Mouse (Mus musculus) heart, postnatal 0 days (tissue): Measurements from ENCODE around the gene Brca1. TPM values are rescaled to one million over a fixed set of nuclear protein-coding genes. Genes with fewer than 3 reads are reported as not detected.
A peak's percentile ranks its signal among the peaks of the same experiment; 100 is the strongest.

Experiments used
- ATAC-seq: fragments of 200-750 bp; cut with Nextera tagmentation; 2 replicates; pipeline ENCODE4 v1.8.0; 2017; ENCODE audit warnings: low read depth, moderate number of reproducible peaks, moderate library complexity; ENCODE audit not compliant: insufficient read depth
- DNase-seq: peaks from one replicate; pipeline ENCODE4 v3.0.0-alpha.2; 2016; ENCODE audit warnings: low spot score
- H3K27ac ChIP-seq: fragments of 300-500 bp; sonication (generic); 2 replicates; pipeline ENCODE4 v1.5.1; 2014; ENCODE audit warnings: low read depth, mild to moderate bottlenecking
- H3K27me3 ChIP-seq: fragments of 300-500 bp; sonication (generic); 2 replicates; pipeline ENCODE4 v1.6.1; 2014; ENCODE audit warnings: low read length, mixed read lengths; ENCODE audit not compliant: control insufficient read depth, insufficient read depth
- H3K36me3 ChIP-seq: fragments of 300-500 bp; sonication (generic); replicated peaks from 2 replicates; pipeline ENCODE4 v1.6.1; 2014; ENCODE audit warnings: low read length, mixed read lengths; ENCODE audit not compliant: control insufficient read depth, insufficient read depth
- H3K4me1 ChIP-seq: fragments of 300-500 bp; sonication (generic); 2 replicates; pipeline ENCODE4 v1.6.1; 2014; ENCODE audit warnings: antibody characterized with exemption; ENCODE audit not compliant: control insufficient read depth, insufficient read depth
- H3K4me2 ChIP-seq: fragments of 300-500 bp; sonication (generic); 2 replicates; pipeline ENCODE4 v1.6.1; 2014; ENCODE audit warnings: low read depth, mild to moderate bottlenecking, low read length, moderate library complexity
- H3K4me3 ChIP-seq: fragments of 300-500 bp; sonication (generic); 2 replicates; pipeline ENCODE4 v1.5.1; 2014; ENCODE audit warnings: low read depth, low read length
- H3K9ac ChIP-seq: fragments of 300-500 bp; sonication (generic); replicated peaks from 2 replicates; pipeline ENCODE4 v1.6.1; 2014; ENCODE audit warnings: low read depth, low read length, mixed read lengths
- H3K9me3 ChIP-seq: fragments of 300-500 bp; sonication (generic); replicated peaks from 2 replicates; pipeline ENCODE4 v1.6.1; 2016; ENCODE audit warnings: low read length; ENCODE audit not compliant: control insufficient read depth
- CTCF ChIP-seq: IDR thresholded peaks from 2 replicates; pipeline ENCODE4 v1.5.1; 2016; ENCODE audit warnings: antibody characterized with exemption, control low read depth, low read depth
- EP300 ChIP-seq: IDR thresholded peaks from 2 replicates; pipeline ENCODE4 v1.6.1; 2016; ENCODE audit warnings: antibody characterized with exemption, low read depth
- WGBS: fragments of 180-500 bp; shearing (Covaris S2); extraction: QIAGEN DNeasy Blood & Tissue Kit; methylation state at CpG from one replicate; pipeline ENCODE4 v1.1.7; 2014; 5-methylcytosine and 5-hydroxymethylcytosine counted together
- polyA plus RNA-seq: library from polyadenylated mRNA; unstranded; fragments of >200 nt; fragmentation: Nextera tagmentation; extraction: Ambion mirVana; gene quantifications from 2 replicates; pipeline ENCODE4 v1.2.1, GENCODE M21; 2015
- total RNA-seq: library from RNA; depleted of rRNA; stranded (reverse); fragments of >200 nt; gene quantifications from 2 replicates; pipeline ENCODE4 v1.2.3, GENCODE M21; 2014; ENCODE audit warnings: low replicate concordance; rRNA removed

Brca1 gene
- total RNA-seq (4.7 and 5.2 TPM in 2 replicates), polyA plus RNA-seq (0.94 and 1.9 TPM in 2 replicates)

DNA sequence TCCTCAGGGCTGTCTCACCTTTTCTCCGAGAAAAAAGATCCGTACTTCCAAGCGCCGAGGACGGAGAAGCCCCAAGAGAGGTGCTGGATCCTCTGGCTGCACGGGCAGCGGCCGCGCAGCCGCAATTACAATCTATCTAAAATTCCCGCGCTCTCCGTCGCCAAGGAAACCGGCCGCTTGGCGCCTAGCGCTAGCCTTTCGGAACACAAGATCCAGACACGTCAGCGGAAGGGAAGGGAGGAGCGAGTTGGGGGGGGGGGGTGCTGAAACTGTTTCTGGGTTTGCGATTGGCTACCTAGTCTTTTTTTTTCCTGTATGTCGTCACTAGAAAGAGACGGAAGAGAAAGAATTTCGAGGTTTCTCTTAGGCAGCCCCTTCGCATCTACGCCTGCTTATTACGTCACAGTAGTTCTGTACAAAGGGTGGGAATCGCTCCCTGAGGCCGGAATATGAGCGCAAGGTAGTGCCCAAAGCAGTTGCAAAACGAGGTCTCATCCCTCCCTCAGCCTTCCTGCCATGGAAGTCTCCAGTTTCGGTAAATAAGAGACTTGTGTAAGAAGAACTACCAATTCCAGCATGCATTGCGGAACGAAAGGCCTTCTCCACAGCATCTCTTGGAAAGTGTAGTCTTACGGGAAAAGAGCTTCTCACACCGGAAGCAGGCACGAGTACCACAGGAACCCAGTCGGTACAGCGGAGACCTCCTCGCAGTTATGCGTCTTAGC lies at the start of gene Brca1, which contains the start of gene Nbr1:
TSS of gene Brca1 (minus strand) at position 205 of the 725 bp plus-strand sequence.
TSS of gene Nbr1 (plus strand) at position 399 of the 725 bp plus-strand sequence.
- peak; percentile 99 for DNase-seq
- H3K4me2 ChIP-seq = peak within 1 kb of the TSS; percentile 80
- H3K4me3 ChIP-seq = peak within 1 kb of the TSS; percentile 90
- peaks cover 19% of the 10 kb centered on the region for H3K36me3 ChIP-seq
- H3K4me1 ChIP-seq = peaks cover 22% of the 10 kb centered on the region
- no peaks in the 10 kb centered on the region for H3K27me3 ChIP-seq
- peak within 1 kb of the TSS; percentile 86 for H3K9ac ChIP-seq
- TF ChIP-seq CTCF (no peak), EP300 (no peak)
- peak within 1 kb of the TSS; percentile 97 for H3K27ac ChIP-seq
- H3K9me3 ChIP-seq = no peaks in the 10 kb centered on the region
- peak; percentile 71 for ATAC-seq
- under 1% methylated on average over 43 of the region's 43 CpGs for WGBS

DNA sequence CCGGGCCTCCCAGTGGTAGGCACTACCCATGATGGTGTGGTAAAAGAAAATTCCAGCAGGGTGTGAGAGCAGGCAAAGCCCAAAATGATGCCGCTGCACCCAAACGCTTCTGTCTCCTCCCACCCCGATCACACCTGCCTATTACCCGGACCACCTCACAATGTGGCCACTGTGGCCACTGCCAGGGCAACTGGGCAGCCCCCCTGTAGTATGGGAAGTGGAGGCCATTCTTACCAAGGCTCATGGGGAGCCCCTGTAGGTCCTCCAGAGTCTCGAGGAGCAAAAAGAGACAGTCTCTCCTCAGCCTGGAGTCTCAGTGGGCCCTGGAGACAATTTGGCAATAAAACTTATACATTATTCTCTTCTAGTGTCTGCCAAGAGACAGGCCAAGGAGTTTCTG lies 47.4 kb upstream of the Brca1 start, which contains the start of gene Gm11634:
TSS of gene Gm11634 (minus strand) at position 101 of the 400 bp plus-strand sequence.
- Histone ChIP-seq H3K4me2 (no peak within 1 kb of the TSS), H3K9ac (no peak within 1 kb of the TSS), H3K36me3 (no peaks in the 10 kb centered on the region), H3K4me3 (no peak within 1 kb of the TSS), H3K27me3 (no peaks in the 10 kb centered on the region), H3K9me3 (no peaks in the 10 kb centered on the region), H3K27ac (no peak within 1 kb of the TSS), H3K4me1 (no peaks in the 10 kb centered on the region)
- 67% methylated on average over 6 of the region's 6 CpGs for WGBS
- TF ChIP-seq CTCF (no peak), EP300 (no peak)
- ATAC-seq (no peak), DNase-seq (no peak)

DNA sequence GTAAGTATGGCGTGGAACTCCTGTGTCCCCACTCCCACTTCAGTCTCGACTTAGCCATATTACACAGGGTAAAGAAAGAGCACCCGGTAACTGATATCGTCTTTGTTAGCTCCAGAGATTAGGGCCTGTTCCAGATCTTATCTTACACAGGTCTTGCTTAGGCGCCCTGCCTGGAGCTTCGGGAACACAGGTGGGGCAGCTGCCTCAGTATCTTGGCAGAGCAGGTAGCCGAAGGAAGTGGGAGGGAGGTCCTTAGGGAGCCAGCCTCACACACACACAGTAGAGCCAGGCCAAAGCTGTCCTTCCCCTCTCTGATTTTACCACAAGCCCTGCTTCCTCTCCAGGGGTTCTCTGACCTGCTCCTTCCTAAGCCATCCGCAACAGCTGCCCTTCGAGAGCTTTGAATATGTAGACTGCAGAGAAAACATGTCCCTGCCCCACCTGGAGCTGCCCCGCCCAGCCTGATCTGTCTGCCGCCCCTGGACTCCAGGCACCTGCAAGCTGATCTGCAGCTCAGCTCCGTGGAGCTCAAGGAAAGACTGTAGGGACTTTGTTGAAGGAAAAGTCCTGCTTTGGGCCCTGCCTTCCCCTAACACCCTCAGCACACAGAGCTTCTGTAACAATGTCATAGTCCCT lies 38.4 kb upstream of the Brca1 start:
- no peaks in the 10 kb centered on the region for H3K27me3 ChIP-seq
- no peak overlapping the region for H3K9ac ChIP-seq
- TF ChIP-seq EP300 (no peak), CTCF (no peak)
- DNase-seq = no peak
- no peaks in the 10 kb centered on the region for H3K9me3 ChIP-seq
- peaks cover 11% of the 10 kb centered on the region; the same call in 1 of the 2 replicates for H3K36me3 ChIP-seq
- H3K4me1 ChIP-seq = no peaks in the 10 kb centered on the region
- WGBS = 77% methylated on average over 12 of the region's 12 CpGs
- no peak for ATAC-seq
- H3K4me2 ChIP-seq = no peak overlapping the region
- H3K4me3 ChIP-seq = no peak overlapping the region
- no peak overlapping the region for H3K27ac ChIP-seq

DNA sequence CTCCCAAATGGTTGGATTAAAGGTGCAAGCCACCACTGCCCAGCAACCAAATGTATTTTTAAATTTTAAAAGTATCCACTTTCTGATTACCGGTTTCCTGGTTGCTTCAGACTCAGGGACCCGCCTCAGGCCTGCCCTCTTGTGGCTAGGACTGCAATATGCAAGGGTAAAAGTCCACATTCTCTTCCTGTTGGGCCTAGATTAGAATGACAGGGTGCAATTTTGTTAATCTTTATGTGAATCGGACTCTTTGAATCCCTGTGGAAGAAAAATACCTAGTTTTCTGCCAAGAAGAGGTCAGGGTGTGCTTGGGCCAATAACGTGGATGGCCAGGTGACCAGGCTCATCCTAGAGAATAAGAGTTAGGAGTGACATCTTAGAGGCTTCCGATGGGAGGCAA lies 37.7 kb upstream of the Brca1 start:
- Histone ChIP-seq H3K9ac (no peak overlapping the region), H3K9me3 (no peaks in the 10 kb centered on the region), H3K4me1 (no peaks in the 10 kb centered on the region), H3K4me2 (no peak overlapping the region), H3K27me3 (no peaks in the 10 kb centered on the region), H3K4me3 (no peak overlapping the region), H3K27ac (no peak overlapping the region), H3K36me3 (peaks cover 11% of the 10 kb centered on the region; the same call in 1 of the 2 replicates)
- peak; percentile 46 for DNase-seq
- 26% methylated on average over 5 of the region's 5 CpGs for WGBS
- TF ChIP-seq EP300 = no peak
- TF ChIP-seq CTCF = peak; percentile 65
- ATAC-seq = no peak

DNA sequence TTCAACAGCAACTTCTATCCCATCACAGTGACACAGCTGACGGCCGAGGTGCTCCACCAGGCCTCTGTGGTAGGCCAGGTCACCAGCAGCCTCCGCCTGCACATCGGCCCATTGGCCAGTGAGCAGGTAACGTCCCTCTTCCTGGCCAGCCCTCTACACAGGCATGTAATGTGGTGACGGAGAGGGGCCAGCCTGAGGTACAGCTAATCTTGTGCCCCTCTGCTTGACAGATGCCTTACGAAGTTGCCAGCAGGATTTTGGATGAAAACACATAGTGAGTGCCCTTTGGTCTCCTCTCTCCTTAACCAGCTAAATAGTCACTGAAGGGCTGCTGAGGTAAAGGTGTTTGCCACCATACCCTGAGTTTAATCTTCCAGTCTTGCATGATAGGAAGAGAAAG lies 37.1 kb upstream of the Brca1 start:
- Histone ChIP-seq H3K27ac (no peak overlapping the region), H3K9ac (no peak overlapping the region), H3K4me3 (no peak overlapping the region), H3K4me1 (no peaks in the 10 kb centered on the region), H3K9me3 (no peaks in the 10 kb centered on the region), H3K4me2 (no peak overlapping the region), H3K27me3 (no peaks in the 10 kb centered on the region), H3K36me3 (peaks cover 11% of the 10 kb centered on the region; the same call in 1 of the 2 replicates)
- DNase-seq (no peak), ATAC-seq (no peak)
- WGBS = 90% methylated on average over 7 of the region's 7 CpGs
- TF ChIP-seq CTCF = no peak
- no peak for TF ChIP-seq EP300
